Mouse (Mus musculus) frontal cortex, adult 2 months (tissue): ENCODE results near the gene Prex1. TPM values are rescaled to one million over a fixed set of nuclear protein-coding genes. Genes with fewer than 3 reads are reported as not detected.

ENCODE experiments used
- DNase-seq, 2 experiments: peaks; one replicate each; pipeline ENCODE4 v3.0.0; 2022; ENCODE audit warnings: low spot score in 1 of 2; ENCODE audit errors: extremely low spot score in 1 of 2
- polyA plus RNA-seq: library from polyadenylated mRNA; depleted of rRNA; stranded (reverse); fragments of >200 nt; gene quantifications from 2 replicates; pipeline ENCODE4 v1.2.3, GENCODE M21; 2012

Gene Prex1
- polyA plus RNA-seq, 1 experiment: 101 TPM

DNA sequence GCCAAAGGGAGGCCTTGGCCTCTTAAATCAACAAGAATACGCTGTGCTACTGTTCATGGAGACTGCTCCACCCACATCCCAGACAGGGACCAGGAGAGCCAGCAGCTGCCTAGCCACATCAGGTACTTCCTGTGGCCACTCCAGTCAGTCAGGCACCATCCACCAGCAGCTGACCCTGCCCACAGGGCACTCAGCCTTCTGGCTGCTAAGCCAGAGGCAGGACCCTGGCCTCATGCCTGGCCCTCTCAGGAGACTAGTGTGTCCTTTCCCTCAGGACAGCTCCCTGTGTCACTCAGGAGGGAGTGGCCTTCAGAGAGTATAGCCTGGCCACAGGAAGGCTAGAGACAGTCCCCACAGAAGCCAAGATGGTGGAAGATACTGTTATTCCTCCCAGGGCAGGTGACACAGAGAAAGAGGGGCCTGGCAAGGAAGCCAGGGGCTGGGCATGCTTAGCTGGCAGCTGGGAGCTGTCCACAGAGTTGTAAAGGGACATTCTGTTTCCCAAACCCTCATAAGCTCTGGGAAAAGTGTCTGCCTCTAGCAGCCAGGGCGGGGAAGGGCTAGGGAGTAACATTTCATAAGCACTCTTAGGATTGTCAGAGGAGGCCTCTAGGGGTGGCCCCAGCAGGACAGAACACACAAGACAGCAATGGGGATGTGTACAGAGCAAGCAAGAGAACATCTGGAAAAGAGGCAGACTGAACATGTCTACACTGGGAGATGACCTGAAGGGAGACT lies 98.1 kb downstream of the Prex1 start:
- DNase-seq: no peak

DNA sequence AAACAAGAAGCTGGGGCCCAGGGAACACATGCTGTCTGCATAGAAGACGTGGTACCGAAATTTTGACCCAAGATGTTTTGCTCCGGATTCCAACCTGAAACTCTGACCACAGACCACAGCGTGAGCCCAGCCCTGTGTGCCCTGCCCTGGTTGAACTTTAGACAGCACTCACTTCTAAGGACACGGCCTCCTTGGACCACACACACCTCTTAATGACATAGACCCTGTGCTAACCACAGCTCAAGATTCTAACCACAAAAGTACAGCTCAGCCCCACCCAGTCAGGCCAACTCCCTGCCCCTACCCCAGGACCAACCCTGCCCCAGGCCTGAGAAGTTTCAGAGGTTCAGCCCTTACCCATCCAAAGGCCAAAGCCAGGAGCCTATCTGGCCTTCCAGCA lies 103.4 kb downstream of the Prex1 start:
- no peak for DNase-seq

GRCm38 (mm10) chr2:166608509-166608908 lies 105.1 kb downstream of the Prex1 start:
- no peak for DNase-seq

- no peak for DNase-seq
These were observed 107.0 kb downstream of the Prex1 start for GRCm38 (mm10) chr2:166606481-166607245.

DNA sequence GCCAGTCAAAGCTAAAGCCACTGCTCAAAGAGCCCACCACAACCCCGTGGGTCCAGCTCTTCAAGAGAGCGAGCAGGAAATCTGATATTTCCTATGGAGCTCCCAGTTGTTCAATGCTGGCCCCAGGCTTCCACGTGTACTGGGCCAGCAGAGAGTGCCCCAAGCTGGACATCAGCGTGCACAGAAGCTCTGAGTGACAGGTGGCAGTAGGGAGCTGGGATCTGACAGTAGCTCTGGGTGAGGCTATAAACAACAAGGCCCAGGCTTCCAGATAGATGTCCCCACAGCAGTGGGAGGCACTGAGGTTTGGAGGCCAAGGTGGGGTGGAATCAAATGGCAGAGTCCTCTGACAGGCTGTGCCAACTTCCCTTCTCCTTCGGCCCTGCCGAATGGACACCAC lies 107.6 kb downstream of the Prex1 start:
- no peak for DNase-seq

DNA sequence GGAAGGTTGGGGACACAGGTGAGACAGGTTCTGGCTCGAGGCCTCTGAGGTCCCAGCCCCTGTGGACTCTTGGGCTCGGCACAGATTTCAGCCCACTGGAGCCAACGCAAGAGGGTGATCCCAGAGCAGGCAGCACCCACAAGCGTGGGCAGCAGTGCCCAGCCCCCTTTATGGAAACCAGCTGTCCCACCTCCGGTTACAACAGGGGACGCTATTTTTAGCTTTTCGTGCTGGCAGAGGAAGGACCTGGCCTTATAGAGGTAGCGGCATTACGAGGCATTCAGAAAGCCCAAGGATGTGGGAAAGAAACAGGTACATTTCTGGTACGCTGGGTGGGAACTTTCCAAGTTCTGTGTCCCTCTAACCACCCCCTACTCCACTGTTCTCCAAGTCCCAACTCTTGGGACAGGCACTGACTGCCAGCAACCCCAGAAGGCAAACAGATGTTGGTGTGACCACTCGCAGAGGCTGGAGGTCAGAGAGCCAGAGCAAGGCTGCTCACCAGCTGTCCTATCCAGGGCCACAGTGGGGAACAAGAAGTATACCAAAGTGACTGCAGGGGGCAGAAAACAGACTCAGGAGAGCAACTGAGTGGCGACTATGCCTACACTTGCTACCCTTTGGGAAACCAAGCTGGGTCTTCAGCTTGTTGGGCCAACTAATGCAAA lies 108.3 kb downstream of the Prex1 start:
- no peak for DNase-seq

GRCm38 (mm10) chr2:166602948-166603347 lies 110.7 kb downstream of the Prex1 start:
- peak in 1 of 2 experiments; percentile 52 for DNase-seq

GRCm38 (mm10) chr2:166601420-166601819 lies 112.2 kb downstream of the Prex1 start:
- DNase-seq: no peak

- no peak for DNase-seq
These were observed 115.0 kb downstream of the Prex1 start for GRCm38 (mm10) chr2:166598453-166599155.

GRCm38 (mm10) chr2:166597763-166598162 lies 115.9 kb downstream of the Prex1 start:
- no peak for DNase-seq

GRCm38 (mm10) chr2:166592034-166592912 lies 121.4 kb downstream of the Prex1 start:
- peak; percentile 45 to 91 for DNase-seq

GRCm38 (mm10) chr2:166584491-166584890 lies 129.1 kb downstream of the Prex1 start:
- DNase-seq: peak in 1 of 2 experiments; percentile 50

DNA sequence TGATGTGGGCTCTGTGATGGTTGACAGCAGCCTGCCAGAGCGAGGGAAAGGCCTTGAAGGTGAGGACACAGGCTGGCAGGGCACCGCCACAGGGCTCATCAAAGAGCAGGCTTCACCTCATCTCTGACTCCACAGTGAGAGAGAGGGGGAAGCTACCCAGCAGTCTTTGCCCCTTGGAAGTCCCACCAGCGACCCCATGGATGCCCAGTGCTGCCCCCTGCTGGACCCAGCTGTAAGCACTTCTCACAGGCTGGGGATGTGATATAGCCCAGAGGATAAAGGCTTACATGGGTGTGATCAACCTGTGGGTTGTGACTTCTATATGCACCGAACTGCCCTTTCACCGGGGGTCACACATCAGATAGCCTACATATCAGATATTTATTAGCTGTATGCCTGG lies 130.3 kb downstream of the Prex1 start:
- no peak for DNase-seq

GRCm38 (mm10) chr2:166581881-166582583 lies 131.6 kb downstream of the Prex1 start:
- DNase-seq: peak; percentile 59 to 78

DNA sequence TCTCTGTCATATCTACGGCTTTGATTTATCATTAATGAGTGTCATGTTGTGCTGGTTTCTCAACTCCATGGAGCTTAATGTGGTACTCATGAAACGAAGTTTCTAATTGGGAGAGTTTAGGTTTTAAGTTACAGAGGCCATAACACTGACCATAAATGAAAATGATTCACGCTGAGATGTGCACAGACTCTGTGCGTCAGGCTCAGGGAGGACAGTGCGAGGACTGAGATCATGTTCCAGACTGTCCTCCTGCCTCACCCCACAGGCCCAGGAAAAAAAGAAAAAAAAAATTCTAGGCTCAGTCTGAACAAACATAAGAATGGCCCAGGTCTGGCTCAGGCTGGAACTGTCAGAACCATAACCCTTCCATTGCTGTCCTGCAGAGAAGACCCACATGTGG lies 133.8 kb downstream of the Prex1 start:
- DNase-seq: no peak

DNA sequence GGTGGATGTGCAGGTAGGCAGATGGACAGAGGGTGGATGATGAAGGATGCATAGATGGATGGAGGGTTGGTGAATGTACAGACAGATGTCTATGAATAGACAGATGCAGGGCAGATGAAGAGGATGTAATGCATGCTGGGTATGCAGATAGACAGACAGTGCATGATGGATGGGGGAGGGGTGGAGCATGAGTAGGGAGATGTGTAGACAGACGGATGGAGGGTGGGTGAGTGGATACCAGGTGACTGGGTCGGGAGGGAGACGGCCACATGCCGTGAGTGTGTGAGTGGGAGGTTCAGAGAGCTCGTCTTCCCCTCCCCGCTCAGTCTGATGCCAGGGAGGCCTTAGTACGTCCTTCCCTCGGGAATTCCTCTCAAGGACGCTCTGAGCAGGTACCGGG lies 134.3 kb downstream of the Prex1 start:
- peak in 1 of 2 experiments; percentile 54 for DNase-seq

- no peak for DNase-seq
These were observed 138.2 kb downstream of the Prex1 start for GRCm38 (mm10) chr2:166575419-166575818.

DNA sequence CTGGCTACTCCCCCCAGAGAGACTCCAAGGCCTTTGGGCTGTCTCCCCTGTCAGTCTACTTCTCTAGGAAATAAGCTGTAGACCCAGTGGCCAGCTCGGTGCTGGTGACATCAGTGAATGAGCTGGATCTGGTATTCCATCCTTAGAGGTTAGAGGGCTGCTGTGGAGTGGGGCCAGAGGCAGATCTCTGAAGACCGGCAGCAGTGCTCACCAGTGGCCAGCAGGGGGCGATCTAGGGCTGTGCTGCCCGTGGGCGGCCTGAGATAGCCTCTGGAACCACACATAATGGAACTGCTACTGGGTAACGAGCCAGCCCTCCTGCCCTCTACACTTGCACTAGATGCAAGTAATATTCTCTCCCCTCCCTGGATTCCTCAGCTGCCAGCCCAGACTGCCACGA lies 138.7 kb downstream of the Prex1 start:
- DNase-seq: peak in 1 of 2 experiments; percentile 78

GRCm38 (mm10) chr2:166573621-166574020 lies 140.0 kb downstream of the Prex1 start:
- no peak for DNase-seq
